Mouse (Mus musculus): ENCODE measurements at regions not wholly inside any gene's neighbourhood (a gene's known extent, or its start where the extent isn't known, plus 50 kb on each side); places are given as distances from the start of the nearest gene placed in this dataset. TPM values are rescaled to one million over a fixed set of nuclear protein-coding genes. Genes with fewer than 3 reads are reported as not detected.
A peak's percentile ranks its signal among the peaks of the same experiment; 100 is the strongest.

MicroRNAs in the stretch of these regions (microRNA counts, 519-probe panel; counts per million panel counts)
- microRNA mmu-miR-467h+mmu-miR-669d+mmu-miR-669l = 2,063 counts per million, percentile 43 among the panel's probes with 10 or more counts

Small RNAs in the stretch of these regions (microRNA-seq; reads per million reads assigned to microRNA genes)
- gene Gm22243 (ENCODE audit: borderline number of aligned reads) (not detected), gene Gm25510 (ENCODE audit: borderline number of aligned reads) (not detected), gene Gm26303 (ENCODE audit: borderline number of aligned reads) (not detected), gene Mir467h (ENCODE audit: borderline number of aligned reads) (not detected)

Measured in embryonic facial prominence, embryonic 15.5 days (tissue).